Mouse (Mus musculus): Measurements from ENCODE around the gene E4f1. TPM values are rescaled to one million over a fixed set of nuclear protein-coding genes. Genes with fewer than 3 reads are reported as not detected.
"Not testable (repeated sequence)": the region's sequence is repeated elsewhere in the genome, so short reads cannot be mapped to it uniquely, and the experiment has no call there.

The E4f1 gene
- total RNA-seq, 2 experiments from 2014 or later, result 17.3 to 19.3 TPM

- not testable (repeated sequence) for DNase-seq
These were observed 14.4 kb downstream of the E4f1 start for GRCm38 (mm10) chr17:24455523-24456206.

- peak; percentile 100 for DNase-seq
These were observed 15.2 kb downstream of the E4f1 start for GRCm38 (mm10) chr17:24454756-24455522.

DNA sequence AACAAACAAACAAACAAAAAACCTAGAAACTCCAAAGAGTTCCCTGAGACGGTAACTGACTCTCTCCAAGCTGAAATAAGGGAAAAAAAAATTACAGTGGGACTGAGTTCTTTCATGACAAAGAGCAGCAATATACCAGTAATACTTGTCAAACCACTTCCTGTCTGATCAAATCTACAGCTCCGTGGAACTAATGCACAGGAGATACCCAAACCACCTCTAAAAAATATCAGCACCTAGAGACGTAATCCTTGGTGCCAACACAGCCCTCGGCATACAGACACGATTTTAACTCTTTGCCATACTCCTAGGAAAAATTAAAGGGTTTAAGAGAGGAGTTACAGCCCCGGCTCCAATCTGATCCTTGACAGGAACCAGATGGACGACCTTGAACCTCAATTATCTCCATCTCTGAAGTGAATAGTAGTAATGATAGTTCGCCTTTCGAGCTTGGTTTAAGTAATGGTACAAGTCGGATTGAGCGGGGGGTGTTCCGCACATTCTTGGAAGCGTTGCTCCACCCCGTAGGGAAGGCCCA is 15.8 kb downstream of the E4f1 start:
- DNase-seq, result no peak

DNA sequence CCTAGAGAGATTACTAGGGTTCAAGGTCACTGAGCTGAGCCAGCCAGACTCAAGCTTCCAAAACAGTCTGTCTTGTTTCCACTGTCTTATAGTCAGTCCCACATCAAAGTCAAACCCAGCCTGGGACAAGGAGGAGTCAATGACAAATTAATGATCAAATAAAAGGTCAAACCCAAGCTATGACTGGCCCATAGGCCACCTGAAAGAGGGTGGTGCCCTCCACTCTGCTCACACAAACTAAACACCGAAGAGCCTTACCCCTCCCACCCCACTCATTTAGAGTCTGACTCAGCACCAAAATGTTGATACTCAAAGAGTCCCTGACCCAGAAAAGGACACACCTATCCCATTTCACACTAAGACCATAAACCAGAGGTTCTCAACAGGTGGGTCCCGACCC is 16.7 kb downstream of the E4f1 start:
- no peak for DNase-seq

DNA sequence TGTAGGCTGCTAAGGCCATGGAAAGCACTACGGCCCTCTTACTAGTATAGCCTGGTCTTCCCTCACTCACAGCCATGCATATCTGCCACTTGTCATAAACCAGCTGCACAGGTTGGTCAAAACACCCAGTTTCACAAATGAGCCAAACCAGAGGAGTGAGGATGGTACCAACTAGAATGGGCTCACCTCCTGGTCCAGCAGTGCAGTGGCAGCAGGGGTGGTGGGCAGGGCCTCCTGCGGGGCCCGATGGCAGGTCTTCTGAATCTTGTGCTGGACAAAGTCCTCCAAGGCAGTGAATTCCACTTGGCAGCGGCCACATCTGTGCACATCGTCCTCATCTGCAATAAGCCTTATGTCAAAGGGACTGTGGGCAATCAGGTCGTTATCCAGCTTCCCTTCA is 18.9 kb downstream of the E4f1 start:
- no peak for DNase-seq

GRCm38 (mm10) chr17:24449507-24449906 is 20.6 kb downstream of the E4f1 start:
- no peak for DNase-seq

DNA sequence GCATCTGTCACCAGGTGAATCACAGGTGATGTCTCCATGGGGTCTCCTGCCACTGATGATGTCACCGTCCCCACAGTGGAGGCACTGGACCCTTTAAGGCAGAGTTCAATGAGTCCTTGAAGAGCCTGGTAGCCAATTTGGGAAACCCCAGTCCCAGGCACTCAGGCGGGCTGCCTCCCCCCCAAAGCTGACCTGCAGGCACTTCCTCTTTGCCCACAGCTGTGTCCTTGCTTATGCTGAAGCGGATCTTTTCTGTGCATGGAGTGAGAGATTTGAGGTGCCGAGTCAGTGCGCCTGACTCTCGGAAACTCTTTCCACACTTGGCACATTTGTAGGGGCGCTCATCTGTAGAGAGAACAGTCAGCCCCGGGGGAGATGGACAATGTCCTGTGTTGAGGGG is 23.5 kb downstream of the E4f1 start:
- no peak for DNase-seq

- DNase-seq, result no peak
These were observed 26.7 kb downstream of the E4f1 start for GRCm38 (mm10) chr17:24443409-24443808.

- no peak for DNase-seq
These were observed 27.4 kb downstream of the E4f1 start, which contains the start of gene Dnase1l2 for GRCm38 (mm10) chr17:24442632-24443155. Dnase1l2 (minus strand) TSS chr17:24443105.

- DNase-seq, result no peak
These were observed 28.0 kb downstream of the E4f1 start for GRCm38 (mm10) chr17:24442107-24442506.

- no peak for DNase-seq
These were observed 29.0 kb downstream of the E4f1 start for GRCm38 (mm10) chr17:24441148-24441547.

DNA sequence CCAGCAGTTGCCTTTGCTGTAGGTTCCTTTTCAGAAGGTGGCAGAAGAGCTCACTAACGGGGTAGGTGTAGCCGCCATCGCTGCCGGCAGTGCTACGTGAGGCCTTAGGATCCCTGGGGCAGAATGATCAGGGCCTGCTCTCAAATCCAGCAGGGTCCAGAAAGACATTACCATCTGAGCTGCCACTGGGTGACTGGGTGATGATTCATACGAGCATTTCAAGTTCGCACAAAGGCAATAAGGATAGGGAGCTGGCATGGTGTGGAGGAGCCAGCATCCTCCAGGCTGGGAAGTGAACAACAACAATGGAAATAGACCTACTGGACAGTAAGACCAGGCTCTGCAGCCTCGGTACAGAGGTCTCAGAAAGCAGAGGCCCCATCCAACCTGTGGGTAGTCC is 29.7 kb downstream of the E4f1 start:
- no peak for DNase-seq

DNA sequence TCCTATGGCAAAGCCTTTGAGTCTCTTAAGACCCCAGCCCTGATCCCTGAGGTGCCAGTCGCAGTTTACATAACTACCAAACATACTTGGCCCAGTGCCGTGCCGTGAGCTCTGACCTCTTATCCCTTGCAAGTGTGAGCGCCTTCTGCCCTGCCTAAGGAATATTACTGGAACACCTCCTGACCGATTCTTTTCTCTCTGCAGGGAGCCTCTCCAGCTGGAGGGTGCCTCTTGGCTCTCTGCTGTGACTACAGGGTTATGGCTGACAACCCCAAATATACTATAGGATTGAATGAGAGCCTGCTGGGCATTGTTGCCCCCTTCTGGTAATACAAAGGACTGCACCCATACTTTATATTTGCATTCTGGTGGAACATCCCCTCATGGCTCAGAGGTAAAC is 33.1 kb downstream of the E4f1 start:
- peak; percentile 38 for DNase-seq

- DNase-seq, result peak; percentile 70
These were observed 40.7 kb downstream of the E4f1 start for GRCm38 (mm10) chr17:24429201-24429983.

GRCm38 (mm10) chr17:24427170-24427557 is 42.9 kb downstream of the E4f1 start:
- DNase-seq, result no peak

DNA sequence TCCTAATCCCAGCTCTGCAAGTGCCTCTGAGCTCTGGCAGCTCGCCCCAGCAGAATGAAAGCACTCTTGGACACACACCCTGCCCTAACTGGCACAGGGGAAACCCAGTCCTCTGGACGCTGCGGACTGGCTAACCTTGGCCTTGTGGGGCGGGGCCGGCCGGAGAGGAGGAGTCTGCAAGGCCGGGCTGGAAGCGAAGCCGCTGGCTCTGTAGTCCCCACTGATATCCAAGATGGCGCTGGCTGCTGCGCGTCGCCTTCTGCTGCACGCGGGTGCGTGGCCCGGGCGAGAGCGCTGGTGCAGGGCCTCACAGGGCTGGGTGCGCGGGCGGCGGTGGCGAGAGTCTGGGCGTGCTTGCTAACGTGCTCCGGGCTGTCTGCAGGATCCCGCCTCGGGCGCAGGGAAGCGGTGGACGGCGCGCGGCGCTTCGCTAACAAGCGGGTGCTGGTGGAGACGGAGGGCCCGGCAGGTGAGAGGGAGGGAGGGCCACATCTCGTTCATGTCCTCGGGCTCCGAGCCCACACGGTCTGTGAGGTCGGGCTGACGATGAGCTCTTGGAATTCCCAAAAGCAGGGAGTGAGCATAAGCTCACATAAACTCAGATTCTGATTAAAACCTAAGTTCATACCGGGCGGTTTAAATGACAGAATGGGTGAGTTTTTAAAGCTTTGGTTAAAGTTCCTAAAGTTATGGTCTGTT is 43.5 kb downstream of the E4f1 start, which contains the start of gene Eci1:
Eci1 (plus strand) TSS at position 171 of the 699 bp plus-strand sequence.
- DNase-seq, result peak; percentile 96

DNA sequence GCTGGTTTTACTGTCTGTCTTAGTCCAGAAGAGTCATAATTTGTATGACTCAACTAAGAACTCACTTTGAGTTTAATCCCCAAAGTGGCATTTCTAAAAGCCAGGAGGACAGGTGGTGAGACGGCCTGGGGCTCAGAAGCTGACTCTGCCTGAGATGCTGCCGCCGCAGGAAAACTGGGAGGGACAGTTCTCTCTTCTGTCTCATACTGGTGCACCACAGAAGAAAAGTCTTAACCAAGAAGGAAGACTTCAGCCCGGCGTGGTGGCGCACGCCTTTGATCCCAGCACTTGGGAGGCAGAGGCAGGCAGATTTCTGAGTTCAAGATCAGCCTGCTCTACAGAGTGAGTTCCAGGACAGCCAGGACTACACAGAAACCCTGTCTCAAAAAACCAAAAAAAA is 44.2 kb downstream of the E4f1 start:
- DNase-seq, result no peak

DNA sequence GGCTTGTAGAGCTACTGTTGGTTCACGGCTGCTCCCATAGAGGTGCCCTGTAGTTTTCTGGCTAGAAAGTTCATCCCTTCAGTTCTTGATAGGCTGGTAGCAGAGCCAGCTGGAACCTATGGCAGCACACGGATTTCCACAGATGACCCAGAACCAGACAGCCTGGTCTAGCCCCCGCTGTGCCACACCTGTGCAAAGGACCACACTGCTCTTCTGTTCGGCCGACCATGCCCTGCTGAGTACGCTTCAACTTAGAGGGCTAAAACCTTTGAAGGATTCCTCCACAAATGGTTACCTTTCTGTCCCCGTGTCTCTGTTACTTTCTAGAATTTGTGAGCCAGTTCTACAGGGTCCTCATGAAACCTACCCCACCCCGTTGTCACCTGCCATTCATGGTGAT is 44.8 kb downstream of the E4f1 start:
- DNase-seq, result not testable (repeated sequence)

DNA sequence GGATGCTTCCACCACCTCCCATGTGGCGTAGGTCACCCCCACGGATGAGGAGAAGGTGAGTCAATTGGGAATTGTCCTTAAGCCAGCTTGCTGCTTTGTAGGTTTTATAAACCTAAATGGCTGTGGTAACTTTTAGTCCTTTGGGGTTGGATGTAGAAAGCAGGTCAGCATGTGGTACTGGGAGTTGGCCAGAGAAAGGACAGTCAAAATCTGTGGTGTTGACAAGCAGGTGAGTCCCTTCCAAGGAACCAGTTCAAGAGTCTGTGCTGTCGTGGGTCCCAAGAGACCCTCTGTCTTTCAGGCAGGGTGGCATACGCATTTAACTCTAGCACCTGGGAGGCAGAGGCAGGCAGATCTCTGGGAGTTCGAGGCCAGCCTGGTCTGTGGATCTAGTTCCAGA is 45.6 kb downstream of the E4f1 start:
- DNase-seq, result no peak

- DNase-seq, result no peak
These were observed 47.0 kb downstream of the E4f1 start for GRCm38 (mm10) chr17:24423114-24423513.

- no peak for DNase-seq
These were observed 54.0 kb downstream of the E4f1 start for GRCm38 (mm10) chr17:24416051-24416652.

Data from heart, postnatal 4 days (tissue).